Mouse (Mus musculus) brain, adult 2 months (tissue): ENCODE measurements around the gene Gm9513.

Experiments
- DNase-seq: peaks from one replicate; pipeline ENCODE4 v3.0.0; 2011; ENCODE audit warnings: low read depth, low spot score

Gm9513 gene

DNA sequence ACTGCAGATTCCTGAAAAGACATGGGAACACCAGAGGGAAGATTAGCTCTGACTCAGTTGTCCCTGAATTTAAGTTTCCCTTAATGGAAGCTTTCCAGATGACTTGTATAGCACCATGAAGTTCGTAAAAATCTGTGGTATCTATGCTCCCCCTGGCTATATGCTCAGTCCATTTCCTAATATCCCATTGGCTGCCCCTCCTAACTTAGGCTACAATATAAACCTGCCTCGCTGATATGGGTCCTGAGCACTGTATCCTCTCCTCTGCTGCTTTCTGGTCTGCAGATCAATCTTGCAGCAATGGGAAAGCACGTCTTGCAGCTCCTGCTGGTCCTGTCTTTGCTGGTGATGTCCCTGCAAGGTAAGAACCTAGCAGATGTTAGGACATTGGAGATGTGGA is at the start of gene Gm9513:
Gene Gm9513 (plus strand): TSS at position 301 of the 400 bp plus-strand sequence.
- no peak for DNase-seq

DNA sequence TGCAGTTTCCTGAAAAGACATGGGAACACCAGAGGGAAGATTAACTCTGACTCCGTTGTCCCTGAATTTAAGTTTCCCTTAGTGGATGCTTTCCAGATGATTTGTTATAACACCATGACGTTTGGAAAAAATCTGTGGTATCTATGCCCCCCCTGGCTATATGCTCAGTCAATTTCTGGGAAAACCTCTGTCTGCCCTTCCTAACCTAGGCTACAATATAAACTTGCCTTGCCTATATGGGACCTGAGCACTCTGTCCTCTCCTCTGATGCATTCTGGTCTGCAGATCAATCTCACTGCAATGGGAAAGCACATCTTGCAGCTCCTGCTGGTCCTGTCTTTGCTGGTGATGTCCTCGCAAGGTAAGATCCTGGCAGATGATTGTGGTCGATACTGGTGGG is 43.9 kb upstream of the Gm9513 start, which contains the start of gene Gm7257:
Gene Gm7257 (plus strand): TSS at position 301 of the 400 bp plus-strand sequence.
- DNase-seq = no peak

DNA sequence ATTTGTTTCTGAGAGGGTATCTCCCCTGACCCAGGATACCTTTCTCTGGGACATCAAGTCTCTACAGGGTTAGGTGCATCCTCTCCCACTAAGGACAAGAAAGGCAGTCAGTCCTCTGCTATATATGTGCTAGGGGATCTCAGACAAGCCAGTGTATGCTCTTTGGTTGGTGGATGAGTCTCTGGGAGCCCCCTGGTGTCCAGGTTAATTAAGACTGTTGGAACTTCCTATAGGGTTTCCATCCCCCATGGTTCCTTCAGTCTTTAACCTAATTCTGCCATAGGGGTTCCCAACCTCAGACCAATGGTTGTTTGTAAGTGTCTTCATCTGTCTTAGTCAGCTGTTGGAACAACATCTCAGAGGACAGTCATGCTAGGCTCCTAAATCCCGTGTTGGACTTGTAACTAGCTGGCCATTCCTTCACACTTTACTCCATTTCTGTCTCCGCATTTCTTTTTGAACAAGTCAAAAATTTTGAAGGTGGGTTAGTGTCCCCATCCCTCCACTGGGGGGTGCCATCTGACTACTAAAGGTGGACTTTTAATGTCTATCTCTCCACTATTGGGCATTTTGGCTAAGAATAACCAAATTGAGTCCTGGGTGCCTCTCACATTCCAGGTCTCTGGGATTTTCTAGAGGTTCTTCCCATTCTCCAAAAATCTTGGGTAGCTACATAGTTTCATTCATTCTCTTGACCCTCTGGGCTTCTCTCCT is 40.2 kb upstream of the Gm9513 start:
- peak; percentile 3 for DNase-seq

DNA sequence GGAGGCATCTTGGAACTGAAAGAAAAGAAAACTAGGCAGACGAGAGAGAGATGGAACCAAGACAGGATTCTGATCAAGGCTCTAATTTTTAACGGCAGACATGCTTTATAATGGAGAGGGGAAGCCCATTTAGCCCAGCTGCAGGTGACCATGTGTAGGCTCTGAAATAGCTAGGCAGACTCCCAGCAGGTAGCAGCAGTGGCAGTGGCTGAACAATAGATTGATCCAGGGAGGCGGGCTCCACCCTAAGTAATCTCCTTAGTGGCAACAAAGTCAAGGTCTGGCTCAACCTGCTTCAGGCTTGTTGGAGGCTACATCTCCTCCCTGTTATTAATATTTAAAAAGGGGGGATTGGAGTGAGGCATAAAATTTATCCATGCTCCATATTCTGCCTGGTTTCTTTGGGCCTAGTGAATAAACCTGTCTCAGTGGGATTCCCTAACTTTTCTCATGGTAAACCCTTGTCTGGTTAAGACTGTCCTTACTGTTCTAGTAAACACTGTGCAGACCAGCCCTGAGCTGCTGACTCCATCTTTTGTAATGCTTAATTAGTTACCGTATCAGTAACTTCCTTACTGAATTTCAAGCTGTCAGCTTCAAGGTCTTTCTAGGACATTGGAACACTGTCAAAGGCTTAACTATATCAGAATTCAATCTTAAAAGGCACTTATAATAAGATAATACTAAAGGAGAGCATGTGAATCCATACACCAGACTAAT is 19.2 kb downstream of the Gm9513 start:
- DNase-seq = no peak

DNA sequence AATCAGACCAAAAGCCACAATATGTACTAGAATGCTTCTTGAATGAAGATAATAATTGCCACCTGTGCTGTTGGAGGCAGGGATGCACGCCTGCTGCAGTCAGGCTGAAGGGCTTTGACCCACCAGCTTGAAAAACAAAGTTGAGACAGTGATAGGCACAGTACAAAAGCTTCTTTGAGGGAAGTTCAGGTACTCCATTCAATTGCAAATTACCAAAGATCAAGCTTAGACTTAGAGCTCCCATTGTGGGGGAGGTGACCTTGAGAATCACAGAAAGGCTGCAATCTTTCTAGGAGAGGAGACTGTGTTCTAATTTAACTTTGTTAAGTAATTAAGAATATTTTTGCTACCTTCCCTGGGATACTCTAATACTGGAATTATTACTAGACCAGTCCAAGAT is 20.4 kb downstream of the Gm9513 start:
- DNase-seq = no peak

DNA sequence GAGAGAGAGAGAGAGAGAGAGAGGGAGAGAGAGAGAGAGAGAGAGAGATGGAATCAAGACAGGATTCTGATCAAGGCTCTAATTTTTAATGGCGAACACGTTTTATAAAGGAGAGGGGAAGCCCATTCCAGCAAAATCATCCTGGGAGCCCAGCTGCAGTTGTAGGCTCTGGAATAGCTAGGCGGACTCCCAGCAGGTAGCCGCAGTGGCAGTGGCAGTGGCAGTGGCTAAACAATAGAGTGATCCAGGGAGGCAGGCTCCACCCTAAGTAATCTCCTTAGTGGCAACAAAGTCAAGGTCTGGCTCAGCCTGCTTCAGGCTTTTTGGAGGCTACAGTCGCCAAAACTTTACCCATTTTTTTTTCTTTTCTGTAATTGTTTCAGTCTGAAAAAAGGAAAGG is 28.8 kb downstream of the Gm9513 start:
- no peak for DNase-seq
